Mouse (Mus musculus): ENCODE results near the gene Gm10718.
"Not testable (repeated sequence)": the region's sequence is repeated elsewhere in the genome, so short reads cannot be mapped to it uniquely, and the experiment has no call there.

Gm10718 gene

DNA sequence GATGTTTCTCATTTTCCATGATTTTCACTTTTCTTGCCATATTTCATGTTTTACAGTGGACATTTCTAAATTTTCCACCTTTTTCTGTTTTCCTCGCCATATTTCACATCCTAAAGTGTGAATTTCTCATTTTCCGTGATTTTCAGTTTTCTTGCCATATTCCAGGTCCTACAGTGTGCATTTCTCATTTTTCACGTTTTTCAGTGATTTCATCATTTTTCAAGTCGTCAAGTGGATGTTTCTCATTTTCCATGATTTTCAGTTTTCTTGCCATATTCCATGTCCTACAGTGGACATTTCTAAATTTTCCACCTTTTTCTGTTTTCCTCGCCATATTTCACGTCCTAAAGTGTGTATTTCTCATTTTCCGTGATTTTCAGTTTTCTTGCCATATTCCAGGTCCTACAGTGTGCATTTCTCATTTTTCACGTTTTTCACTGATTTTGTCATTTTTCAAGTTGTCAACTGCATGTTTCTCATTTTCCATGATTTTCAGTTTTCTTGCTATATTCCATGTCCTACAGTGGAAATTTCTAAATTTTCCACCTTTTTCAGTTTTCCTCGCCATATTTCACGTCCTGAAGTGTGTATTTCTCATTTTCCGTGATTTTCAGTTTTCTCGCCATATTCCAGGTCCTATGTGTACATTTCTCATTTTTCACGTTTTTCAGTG, at the start of gene Gm10718:
Gene Gm10718, plus strand, starts transcription at position 236 of the 673 bp plus-strand sequence.
- not testable (repeated sequence) for DNase-seq (ENCODE audit: low read depth, low spot score)

DNA sequence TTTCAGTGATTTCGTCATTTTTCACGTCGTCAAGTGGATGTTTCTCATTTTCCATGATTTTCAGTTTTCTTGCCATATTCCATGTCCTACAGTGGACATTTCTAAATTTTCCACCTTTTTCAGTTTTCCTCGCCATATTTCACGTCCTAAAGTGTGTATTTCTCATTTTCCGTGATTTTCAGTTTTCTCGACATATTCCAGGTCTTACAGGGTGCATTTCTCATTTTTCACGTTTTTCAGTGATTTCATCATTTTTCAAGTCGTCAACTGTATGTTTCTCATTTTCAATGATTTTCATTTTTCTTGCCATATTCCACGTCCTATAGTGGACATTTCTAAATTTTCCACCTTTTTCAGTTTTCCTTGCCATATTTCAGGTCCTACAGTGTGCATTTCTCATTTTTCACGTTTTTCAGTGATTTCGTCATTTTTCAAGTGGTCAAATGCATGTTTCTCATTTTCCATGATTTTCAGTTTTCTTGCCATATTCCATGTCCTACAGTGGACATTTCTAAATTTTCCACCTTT, 22.8 kb upstream of the Gm10718 start, which contains the start of gene Gm10722:
Gene Gm10722, plus strand, starts transcription at position 478 of the 528 bp plus-strand sequence.
- peak; percentile 2 for DNase-seq (ENCODE audit: low read depth, low spot score)

DNA sequence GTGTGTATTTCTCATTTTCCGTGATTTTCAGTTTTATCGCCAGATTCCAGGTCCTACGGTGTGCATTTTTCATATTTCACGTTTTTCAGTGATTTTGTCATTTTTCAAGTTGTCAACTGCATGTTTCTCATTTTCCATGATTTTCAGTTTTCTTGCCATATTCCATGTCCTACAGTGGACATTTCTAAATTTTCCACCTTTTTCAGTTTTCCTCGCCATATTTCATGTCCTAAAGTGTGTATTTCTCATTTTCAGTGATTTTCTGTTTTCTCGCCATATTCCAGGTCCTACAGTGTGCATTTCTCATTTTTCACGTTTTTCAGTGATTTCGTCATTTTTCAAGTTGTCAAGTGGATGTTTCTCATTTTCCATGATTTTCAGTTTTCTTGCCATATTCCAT, 22.3 kb upstream of the Gm10718 start:
- DNase-seq (ENCODE audit: low read depth, low spot score): not testable (repeated sequence)

DNA sequence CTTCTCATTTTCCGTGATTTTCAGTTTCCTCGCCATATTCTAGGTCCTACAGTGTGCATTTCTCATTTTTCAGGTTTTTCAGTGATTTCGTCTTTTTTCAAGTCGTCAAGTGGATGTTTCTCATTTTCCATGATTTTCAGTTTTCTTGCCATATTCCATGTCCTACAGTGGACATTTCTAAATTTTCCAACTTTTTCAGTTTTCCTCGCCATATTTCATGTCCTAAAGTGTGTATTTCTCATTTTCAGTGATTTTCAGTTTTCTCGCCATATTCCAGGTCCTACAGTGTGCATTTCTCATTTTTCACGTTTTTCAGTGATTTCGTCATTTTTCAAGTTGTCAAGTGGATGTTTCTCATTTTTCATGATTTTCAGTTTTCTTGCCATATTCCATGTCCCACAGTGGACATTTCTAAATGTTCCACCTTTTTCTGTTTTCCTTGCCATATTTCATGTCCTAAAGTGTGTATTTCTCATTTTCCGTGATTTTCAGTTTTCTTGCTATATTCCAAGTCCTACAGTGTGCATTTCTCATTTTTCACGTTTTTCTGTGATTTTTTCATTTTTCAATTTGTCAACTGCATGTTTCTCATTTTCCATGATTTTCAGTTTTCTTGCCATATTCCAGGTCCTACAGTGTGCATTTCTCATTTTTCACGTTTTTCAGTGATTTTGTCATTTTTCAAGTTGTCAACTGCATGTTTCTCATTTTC, 21.2 kb upstream of the Gm10718 start:
- not testable (repeated sequence) for DNase-seq (ENCODE audit: low read depth, low spot score)

DNA sequence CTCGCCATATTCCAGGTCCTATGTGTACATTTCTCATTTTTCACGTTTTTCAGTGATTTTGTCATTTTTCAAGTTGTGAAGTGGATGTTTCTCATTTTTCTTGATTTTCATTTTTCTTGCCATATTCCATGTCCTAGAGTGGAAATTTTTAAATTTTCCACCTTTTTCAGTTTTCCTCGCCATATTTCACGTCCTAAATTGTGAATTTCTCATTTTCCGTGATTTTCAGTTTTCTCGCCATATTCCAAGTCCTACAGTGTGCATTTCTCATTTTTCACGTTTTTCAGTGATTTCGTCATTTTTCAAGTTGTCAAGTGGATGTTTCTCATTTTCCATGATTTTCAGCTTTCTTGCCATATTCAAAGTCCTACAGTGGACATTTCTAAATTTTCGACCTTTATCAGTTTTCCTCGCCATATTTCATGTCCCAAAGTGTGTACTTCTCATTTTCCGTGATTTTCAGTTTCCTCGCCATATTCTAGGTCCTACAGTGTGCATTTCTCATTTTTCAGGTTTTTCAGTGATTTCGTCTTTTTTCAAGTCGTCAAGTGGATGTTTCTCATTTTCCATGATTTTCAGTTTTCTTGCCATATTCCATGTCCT, 20.5 kb upstream of the Gm10718 start, which contains the start of gene Gm11168:
Gene Gm11168, plus strand, starts transcription at position 553 of the 603 bp plus-strand sequence.
- DNase-seq (ENCODE audit: low read depth, low spot score): not testable (repeated sequence)

DNA sequence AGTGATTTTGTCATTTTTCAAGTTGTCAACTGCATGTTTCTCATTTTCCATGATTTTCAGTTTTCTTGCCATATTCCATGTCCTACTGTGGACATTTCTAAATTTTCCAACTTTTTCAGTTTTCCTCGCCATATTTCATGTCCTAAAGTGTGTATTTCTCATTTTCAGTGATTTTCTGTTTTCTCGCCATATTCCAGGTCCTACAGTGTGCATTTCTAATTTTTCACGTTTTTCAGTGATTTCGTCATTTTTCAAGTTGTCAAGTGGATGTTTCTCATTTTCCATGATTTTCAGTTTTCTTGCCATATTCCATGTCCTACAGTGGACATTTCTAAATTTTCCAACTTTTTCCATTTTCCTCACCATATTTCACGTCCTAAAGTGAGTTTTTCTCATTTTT, 17.2 kb upstream of the Gm10718 start:
- not testable (repeated sequence) for DNase-seq (ENCODE audit: low read depth, low spot score)

DNA sequence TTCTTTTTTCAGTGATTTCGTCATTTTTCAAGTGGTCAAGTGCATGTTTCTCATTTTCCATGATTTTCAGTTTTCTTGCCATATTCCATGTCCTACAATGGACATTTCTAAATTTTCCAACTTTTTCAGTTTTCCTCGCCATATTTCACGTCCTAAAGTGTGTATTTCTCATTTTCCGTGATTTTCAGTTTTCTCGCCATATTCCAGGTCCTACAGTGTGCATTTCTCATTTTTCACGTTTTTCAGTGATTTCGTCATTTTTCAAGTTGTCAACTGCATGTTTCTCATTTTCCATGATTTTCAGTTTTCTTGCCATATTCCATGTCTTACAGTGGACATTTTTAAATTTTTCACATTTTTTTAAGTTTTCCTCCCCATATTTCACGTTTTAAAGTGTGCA, 16.7 kb upstream of the Gm10718 start:
- not testable (repeated sequence) for DNase-seq (ENCODE audit: low read depth, low spot score)

DNA sequence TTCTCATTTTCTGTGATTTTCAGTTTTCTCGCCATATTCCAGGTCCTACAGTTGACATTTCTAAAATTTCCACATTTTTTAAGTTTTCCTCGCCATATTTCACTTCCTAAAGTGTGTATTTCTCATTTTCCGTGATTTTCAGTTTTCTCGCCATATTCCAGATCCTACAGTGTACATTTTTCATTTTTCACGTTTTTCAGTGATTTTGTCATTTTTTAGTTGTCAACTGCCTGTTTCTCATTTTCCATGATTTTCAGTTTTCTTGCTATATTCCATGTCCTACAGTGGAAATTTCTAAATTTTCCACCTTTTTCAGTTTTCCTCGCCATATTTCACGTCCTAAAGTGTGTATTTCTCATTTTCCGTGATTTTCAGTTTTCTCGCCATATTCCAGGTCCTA, 16.1 kb upstream of the Gm10718 start:
- DNase-seq (ENCODE audit: low read depth, low spot score): not testable (repeated sequence)

DNA sequence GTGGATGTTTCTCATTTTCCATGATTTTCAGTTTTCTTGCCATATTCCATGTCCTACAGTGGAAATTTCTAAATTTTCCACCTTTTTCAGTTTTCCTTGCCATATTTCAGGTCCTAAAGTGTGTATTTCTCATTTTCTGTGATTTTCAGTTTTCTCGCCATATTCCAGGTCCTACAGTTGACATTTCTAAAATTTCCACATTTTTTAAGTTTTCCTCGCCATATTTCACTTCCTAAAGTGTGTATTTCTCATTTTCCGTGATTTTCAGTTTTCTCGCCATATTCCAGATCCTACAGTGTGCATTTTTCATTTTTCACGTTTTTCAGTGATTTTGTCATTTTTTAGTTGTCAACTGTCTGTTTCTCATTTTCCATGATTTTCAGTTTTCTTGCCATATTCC, 14.0 kb upstream of the Gm10718 start:
- not testable (repeated sequence) for DNase-seq (ENCODE audit: low read depth, low spot score)

DNA sequence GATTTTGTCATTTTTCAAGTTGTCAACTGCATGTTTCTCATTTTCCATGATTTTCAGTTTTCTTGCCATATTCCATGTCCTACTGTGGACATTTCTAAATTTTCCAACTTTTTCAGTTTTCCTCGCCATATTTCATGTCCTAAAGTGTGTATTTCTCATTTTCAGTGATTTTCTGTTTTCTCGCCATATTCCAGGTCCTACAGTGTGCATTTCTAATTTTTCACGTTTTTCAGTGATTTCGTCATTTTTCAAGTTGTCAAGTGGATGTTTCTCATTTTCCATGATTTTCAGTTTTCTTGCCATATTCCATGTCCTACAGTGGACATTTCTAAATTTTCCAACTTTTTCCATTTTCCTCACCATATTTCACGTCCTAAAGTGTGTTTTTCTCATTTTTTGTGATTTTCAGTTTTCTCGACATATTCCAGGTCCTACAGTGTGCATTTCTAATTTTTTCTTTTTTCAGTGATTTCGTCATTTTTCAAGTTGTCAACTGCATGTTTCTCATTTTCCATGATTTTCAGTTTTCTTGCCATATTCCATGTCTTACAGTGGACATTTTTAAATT, 11.2 kb upstream of the Gm10718 start:
- DNase-seq (ENCODE audit: low read depth, low spot score): not testable (repeated sequence)

DNA sequence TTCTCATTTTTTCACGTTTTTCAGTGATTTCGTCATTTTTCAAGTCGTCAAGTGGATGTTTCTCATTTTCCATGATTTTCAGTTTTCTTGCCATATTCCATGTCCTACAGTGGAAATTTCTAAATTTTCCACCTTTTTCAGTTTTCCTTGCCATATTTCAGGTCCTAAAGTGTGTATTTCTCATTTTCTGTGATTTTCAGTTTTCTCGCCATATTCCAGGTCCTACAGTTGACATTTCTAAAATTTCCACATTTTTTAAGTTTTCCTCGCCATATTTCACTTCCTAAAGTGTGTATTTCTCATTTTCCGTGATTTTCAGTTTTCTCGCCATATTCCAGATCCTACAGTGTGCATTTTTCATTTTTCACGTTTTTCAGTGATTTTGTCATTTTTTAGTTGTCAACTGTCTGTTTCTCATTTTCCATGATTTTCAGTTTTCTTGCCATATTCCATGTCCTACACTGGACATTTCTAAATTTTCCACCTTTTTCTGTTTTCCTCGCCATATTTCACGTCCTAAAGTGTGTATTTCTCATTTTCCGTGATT, 10.5 kb upstream of the Gm10718 start, which contains the start of gene Gm10721:
Gene Gm10721, plus strand, starts transcription at position 408 of the 547 bp plus-strand sequence.
- not testable (repeated sequence) for DNase-seq (ENCODE audit: low read depth, low spot score)

DNA sequence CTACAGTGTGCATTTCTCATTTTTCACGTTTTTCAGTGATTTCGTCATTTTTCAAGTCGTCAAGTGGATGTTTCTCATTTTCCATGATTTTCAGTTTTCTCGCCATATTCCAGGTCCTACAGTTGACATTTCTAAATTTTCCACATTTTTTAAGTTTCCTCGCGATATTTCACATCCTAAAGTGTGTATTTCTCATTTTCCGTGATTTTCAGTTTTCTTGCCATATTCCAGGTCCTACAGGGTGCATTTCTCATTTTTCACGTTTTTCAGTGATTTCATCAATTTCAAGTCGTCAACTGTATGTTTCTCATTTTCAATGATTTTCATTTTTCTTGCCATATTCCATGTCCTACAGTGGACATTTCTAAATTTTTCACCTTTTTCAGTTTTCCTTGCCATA, 8.0 kb upstream of the Gm10718 start, which contains the start of gene Gm10720:
Gene Gm10720, plus strand, starts transcription at position 301 of the 400 bp plus-strand sequence.
- not testable (repeated sequence) for DNase-seq (ENCODE audit: low read depth, low spot score)

DNA sequence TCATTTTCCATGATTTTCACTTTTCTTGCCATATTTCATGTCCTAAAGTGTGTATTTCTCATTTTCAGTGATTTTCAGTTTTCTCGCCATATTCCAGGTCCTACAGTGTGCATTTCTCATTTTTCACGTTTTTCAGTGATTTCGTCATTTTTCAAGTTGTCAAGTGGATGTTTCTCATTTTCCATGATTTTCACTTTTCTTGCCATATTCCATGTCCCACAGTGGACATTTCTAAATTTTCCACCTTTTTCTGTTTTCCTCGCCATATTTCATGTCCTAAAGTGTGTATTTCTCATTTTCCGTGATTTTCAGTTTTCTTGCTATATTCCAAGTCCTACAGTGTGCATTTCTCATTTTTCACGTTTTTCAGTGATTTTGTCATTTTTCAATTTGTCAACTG, 7.5 kb upstream of the Gm10718 start:
- DNase-seq (ENCODE audit: low read depth, low spot score): not testable (repeated sequence)

DNA sequence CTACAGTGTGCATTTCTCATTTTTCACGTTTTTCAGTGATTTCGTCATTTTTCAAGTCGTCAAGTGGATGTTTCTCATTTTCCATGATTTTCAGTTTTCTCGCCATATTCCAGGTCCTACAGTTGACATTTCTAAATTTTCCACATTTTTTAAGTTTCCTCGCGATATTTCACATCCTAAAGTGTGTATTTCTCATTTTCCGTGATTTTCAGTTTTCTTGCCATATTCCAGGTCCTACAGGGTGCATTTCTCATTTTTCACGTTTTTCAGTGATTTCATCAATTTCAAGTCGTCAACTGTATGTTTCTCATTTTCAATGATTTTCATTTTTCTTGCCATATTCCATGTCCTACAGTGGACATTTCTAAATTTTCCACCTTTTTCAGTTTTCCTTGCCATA, 6.2 kb upstream of the Gm10718 start, which contains the start of gene Gm10719:
Gene Gm10719, plus strand, starts transcription at position 301 of the 400 bp plus-strand sequence.
- not testable (repeated sequence) for DNase-seq (ENCODE audit: low read depth, low spot score)

DNA sequence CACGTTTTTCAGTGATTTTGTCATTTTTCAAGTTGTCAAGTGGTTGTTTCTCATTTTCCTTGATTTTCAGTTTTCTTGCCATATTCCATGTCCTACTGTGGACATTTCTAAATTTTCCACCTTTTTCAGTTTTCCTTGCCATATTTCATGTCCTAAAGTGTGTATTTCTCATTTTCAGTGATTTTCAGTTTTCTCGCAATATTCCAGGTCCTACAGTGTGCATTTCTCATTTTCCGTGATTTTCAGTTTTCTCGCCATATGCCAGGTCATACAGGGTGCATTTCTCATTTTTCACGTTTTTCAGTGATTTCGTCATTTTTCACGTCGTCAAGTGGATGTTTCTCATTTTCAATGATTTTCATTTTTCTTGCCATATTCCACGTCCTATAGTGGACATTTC, 4.4 kb upstream of the Gm10718 start:
- DNase-seq (ENCODE audit: low read depth, low spot score): not testable (repeated sequence)

DNA sequence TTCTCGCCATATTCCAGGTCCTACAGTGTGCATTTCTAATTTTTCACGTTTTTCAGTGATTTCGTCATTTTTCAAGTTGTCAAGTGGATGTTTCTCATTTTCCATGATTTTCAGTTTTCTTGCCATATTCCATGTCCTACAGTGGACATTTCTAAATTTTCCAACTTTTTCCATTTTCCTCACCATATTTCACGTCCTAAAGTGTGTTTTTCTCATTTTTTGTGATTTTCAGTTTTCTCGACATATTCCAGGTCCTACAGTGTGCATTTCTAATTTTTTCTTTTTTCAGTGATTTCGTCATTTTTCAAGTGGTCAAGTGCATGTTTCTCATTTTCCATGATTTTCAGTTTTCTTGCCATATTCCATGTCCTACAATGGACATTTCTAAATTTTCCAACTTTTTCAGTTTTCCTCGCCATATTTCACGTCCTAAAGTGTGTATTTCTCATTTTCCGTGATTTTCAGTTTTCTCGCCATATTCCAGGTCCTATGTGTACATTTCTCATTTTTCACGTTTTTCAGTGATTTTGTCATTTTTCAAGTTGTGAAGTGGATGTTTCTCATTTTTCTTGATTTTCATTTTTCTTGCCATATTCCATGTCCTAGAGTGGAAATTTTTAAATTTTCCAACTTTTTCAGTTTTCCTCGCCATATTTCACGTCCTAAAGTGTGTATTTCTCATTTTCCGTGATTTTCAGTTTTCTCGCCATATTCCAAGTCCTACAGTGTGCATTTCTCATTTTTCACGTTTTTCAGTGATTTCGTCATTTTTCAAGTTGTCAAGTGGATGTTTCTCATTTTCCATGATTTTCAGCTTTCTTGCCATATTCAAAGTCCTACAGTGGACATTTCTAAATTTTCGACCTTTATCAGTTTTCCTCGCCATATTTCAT, 3.3 kb upstream of the Gm10718 start:
- not testable (repeated sequence) for DNase-seq (ENCODE audit: low read depth, low spot score)

DNA sequence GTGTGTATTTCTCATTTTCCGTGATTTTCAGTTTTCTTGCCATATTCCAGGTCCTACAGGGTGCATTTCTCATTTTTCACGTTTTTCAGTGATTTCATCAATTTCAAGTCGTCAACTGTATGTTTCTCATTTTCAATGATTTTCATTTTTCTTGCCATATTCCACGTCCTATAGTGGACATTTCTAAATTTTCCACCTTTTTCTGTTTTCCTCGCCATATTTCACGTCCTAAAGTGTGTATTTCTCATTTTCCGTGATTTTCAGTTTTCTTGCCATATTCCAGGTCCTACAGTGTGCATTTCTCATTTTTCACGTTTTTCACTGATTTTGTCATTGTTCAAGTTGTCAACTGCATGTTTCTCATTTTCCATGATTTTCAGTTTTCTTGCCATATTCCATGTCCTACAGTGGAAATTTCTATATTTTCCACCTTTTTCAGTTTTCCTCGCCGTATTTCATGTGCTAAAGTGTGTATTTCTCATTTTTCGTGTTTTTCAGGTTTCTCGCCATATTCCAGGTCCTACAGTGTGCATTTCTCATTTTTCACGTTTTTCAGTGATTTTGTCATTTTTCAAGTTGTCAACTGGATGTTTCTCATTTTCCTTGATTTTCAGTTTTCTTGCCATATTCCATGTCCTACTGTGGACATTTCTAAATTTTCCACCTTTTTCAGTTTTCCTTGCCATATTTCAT, 885 bp upstream of the Gm10718 start:
- DNase-seq (ENCODE audit: low read depth, low spot score): peak; percentile 12

DNA sequence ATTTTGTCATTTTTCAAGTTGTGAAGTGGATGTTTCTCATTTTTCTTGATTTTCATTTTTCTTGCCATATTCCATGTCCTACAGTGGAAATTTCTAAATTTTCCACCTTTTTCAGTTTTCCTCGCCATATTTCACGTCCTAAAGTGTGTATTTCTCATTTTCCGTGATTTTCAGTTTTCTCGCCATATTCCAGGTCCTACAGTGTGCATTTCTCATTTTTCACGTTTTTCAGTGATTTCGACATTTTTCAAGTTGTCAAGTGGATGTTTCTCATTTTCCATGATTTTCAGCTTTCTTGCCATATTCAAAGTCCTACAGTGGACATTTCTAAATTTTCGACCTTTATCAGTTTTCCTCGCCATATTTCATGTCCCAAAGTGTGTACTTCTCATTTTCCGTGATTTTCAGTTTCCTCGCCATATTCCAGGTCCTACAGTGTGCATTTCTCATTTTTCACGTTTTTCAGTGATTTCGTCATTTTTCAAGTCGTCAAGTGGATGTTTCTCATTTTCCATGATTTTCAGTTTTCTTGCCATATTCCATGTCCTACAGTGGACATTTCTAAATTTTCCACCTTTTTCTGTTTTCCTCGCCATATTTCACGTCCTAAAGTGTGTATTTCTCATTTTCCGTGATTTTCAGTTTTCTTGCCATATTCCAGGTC, 770 bp downstream of the Gm10718 start:
- DNase-seq (ENCODE audit: low read depth, low spot score): not testable (repeated sequence)

DNA sequence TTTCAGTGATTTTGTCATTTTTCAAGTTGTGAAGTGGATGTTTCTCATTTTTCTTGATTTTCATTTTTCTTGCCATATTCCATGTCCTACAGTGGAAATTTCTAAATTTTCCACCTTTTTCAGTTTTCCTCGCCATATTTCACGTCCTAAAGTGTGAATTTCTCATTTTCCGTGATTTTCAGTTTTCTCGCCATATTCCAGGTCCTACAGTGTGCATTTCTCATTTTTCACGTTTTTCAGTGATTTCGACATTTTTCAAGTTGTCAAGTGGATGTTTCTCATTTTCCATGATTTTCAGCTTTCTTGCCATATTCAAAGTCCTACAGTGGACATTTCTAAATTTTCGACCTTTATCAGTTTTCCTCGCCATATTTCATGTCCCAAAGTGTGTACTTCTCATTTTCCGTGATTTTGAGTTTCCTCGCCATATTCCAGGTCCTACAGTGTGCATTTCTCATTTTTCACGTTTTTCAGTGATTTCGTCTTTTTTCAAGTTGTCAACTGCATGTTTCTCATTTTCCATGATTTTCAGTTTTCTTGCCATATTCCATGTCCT, 1.6 kb downstream of the Gm10718 start, which contains the start of gene Gm10717:
Gene Gm10717, plus strand, starts transcription at position 506 of the 556 bp plus-strand sequence.
- DNase-seq (ENCODE audit: low read depth, low spot score): not testable (repeated sequence)

All from skeletal muscle tissue, adult 2 months (tissue).